Mouse (Mus musculus) liver, embryonic 16.5 days (tissue): ENCODE results near the gene Cdca5. TPM values are rescaled to one million over a fixed set of nuclear protein-coding genes. Genes with fewer than 3 reads are reported as not detected.

Experiments
- ATAC-seq: fragments of 200-750 bp; cut with Nextera tagmentation; 2 replicates; pipeline ENCODE4 v1.8.0; 2017; ENCODE audit warnings: low read depth, mild to moderate bottlenecking, moderate number of reproducible peaks, moderate library complexity
- H3K27ac ChIP-seq: fragments of 300-500 bp; sonication (generic); 2 replicates; pipeline ENCODE4 v1.5.1; 2014; ENCODE audit warnings: mild to moderate bottlenecking, low read length
- H3K27me3 ChIP-seq: fragments of 300-500 bp; sonication (generic); 2 replicates; pipeline ENCODE4 v1.6.1; 2014; ENCODE audit warnings: low read depth, low read length, mixed read lengths; ENCODE audit not compliant: control insufficient read depth, insufficient read depth
- H3K36me3 ChIP-seq: fragments of 300-500 bp; sonication (generic); 2 replicates; pipeline ENCODE4 v1.6.1; 2014; ENCODE audit warnings: mild to moderate bottlenecking; ENCODE audit not compliant: control insufficient read depth, insufficient read depth
- H3K4me1 ChIP-seq: fragments of 300-500 bp; sonication (generic); 2 replicates; pipeline ENCODE4 v1.6.1; 2014; ENCODE audit warnings: low read depth, low read length, mixed read lengths; ENCODE audit not compliant: control insufficient read depth
- H3K4me2 ChIP-seq: fragments of 300-500 bp; sonication (generic); 2 replicates; pipeline ENCODE4 v1.6.1; 2014; ENCODE audit warnings: low read depth, low read length, mixed read lengths
- H3K4me3 ChIP-seq: fragments of 300-500 bp; sonication (generic); 2 replicates; pipeline ENCODE4 v1.5.1; 2014; ENCODE audit warnings: low read depth, mild to moderate bottlenecking, low read length
- H3K9ac ChIP-seq: fragments of 300-500 bp; sonication (generic); 2 replicates; pipeline ENCODE4 v1.6.1; 2014; ENCODE audit warnings: low read depth, low read length
- H3K9me3 ChIP-seq: fragments of 300-500 bp; sonication (generic); replicated peaks from 2 replicates; pipeline ENCODE4 v1.6.1; 2016; ENCODE audit warnings: low read length; ENCODE audit not compliant: control insufficient read depth
- WGBS: fragments of 180-500 bp; shearing (Covaris S2); extraction: QIAGEN DNeasy Blood & Tissue Kit; methylation state at CpG from one replicate; pipeline ENCODE4 v1.1.7; 2014; ENCODE audit not compliant: insufficient replicate concordance; 5-methylcytosine and 5-hydroxymethylcytosine counted together
- polyA plus RNA-seq: library from polyadenylated mRNA; unstranded; fragments of >200 nt; fragmentation: Nextera tagmentation; extraction: Ambion mirVana; gene quantifications from 2 replicates; pipeline ENCODE4 v1.2.1, GENCODE M21; 2015

Cdca5 gene
- polyA plus RNA-seq, 1 experiment from 2014 or later: 28.9 TPM

DNA sequence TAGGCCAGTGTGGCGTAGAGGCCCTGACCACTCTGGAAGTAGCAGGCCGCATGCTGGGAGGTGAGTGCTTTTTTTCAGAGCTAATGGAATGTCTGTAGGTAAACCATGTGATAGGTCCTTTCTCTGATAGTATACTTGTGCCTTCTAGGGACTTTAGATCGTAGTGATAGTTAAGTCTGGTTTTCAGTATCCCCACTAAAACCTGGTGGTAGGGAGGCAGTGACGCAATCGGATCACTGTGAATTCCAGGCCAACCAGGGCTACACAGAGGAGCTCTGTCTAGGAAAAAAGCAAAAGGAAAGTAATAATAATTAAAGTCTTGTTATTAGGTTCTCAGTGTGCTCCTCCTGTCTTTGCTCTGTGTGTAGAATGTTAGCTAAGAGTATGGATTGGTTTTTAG lies 26.3 kb upstream of the Cdca5 start:
- ATAC-seq: no peak
- H3K4me3 ChIP-seq: peak overlapping the region; percentile 94
- peak overlapping the region; percentile 73 for H3K4me2 ChIP-seq
- no peaks in the 10 kb centered on the region for H3K27me3 ChIP-seq
- H3K9me3 ChIP-seq: no peaks in the 10 kb centered on the region
- WGBS: 22% methylated on average over 5 of the region's 5 CpGs
- H3K4me1 ChIP-seq: peaks cover 37% of the 10 kb centered on the region
- H3K36me3 ChIP-seq: peaks cover 29% of the 10 kb centered on the region
- peak overlapping the region; percentile 91 for H3K9ac ChIP-seq
- H3K27ac ChIP-seq: peak overlapping the region; percentile 83

DNA sequence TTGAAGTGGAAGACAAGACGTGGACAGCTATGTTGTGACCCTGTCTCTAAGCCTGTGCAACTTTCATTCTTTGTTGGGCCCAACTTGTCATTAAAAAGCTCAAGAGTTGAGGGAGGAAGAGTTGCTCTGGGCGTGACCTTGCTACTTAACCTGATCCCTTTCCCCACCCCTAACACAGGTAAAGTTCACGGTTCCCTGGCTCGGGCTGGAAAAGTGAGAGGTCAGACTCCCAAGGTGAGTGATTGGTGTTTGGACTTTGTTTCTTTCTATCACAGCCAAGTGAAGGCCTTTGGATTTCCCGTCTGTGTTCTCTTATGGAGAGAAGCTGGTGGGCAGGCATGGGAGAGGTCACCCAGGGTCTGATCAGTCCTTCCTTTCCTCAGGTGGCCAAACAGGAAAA lies 25.8 kb upstream of the Cdca5 start:
- 58% methylated on average over 5 of the region's 5 CpGs for WGBS
- H3K9ac ChIP-seq: peak overlapping the region; percentile 91

DNA sequence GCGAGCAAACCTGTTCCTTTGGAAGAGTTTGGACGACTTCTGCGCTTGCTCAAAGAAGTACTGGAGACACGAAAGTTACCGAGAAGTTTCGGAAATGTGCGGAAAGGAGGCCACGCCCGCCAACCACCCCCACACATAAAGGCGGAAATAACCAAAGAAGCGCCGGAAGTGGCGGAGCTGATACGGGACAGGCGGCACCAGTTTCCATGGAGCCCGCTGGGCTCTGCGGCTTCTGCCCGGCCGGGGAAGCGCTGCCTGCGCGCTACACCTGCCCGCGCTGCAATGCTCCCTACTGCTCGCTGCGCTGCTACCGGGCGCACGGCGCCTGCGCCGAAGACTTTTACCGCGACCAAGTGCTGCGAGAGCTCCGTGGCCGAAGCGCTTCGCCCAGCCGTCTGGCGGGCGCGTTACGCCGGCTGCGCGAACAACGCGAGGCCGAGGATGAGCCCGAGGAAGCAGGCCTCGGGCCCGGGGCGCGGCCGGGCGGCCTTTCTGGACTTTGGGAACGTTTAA lies 23.7 kb upstream of the Cdca5 start, which contains the start of gene Znhit2:
Gene Znhit2 (plus strand): TSS at position 172 of the 513 bp plus-strand sequence.
- no peaks in the 10 kb centered on the region for H3K9me3 ChIP-seq
- WGBS: under 1% methylated on average over 58 of the region's 58 CpGs
- peak within 1 kb of the TSS; percentile 99 for H3K4me2 ChIP-seq
- no peaks in the 10 kb centered on the region for H3K27me3 ChIP-seq
- H3K27ac ChIP-seq: peak within 1 kb of the TSS; percentile 97
- peak; percentile 72 for ATAC-seq
- peaks cover 11% of the 10 kb centered on the region for H3K36me3 ChIP-seq
- peak within 1 kb of the TSS; percentile 79 for H3K9ac ChIP-seq
- H3K4me3 ChIP-seq: peak within 1 kb of the TSS; percentile 79
- H3K4me1 ChIP-seq: peaks cover 35% of the 10 kb centered on the region

More for the DNA sequence above, 25.8 kb upstream of the Cdca5 start:
- ATAC-seq: no peak
- H3K36me3 ChIP-seq: peaks cover 25% of the 10 kb centered on the region
- H3K4me2 ChIP-seq: peak overlapping the region; percentile 73
- H3K27ac ChIP-seq: peak overlapping the region; percentile 83
- H3K4me3 ChIP-seq: peak overlapping the region; percentile 94
- no peaks in the 10 kb centered on the region for H3K9me3 ChIP-seq
- H3K4me1 ChIP-seq: peaks cover 37% of the 10 kb centered on the region
- H3K27me3 ChIP-seq: no peaks in the 10 kb centered on the region

DNA sequence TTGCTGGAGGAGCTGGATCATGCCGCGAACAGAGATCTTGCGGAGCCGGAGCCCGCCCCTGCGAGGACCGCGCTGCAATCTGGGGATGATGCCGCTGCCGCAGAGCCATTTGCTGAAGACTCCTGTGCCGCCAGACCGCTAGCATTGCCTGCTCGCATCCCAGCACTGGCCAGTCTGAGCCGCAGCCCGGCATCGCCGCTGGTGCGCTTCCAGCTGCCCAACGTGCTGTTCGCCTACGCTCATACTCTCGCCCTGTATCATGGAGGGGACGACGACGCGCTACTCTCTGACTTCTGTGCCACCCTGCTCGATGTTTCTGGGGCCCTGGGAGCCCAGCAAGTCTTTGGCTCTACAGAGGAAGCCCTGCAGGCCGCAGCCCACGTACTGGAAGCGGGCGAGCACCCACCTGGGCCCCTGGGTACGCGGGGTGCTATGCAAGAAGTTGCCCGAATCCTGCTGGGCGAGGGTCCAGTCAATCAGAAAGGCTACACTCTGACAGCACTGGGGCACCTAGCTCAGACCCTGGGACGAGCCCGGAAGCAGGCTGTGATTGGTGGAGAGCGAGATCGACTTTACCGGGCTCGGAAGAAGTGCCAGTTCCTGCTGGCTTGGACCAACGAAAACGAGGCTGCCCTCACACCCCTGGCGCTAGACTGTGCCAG lies 23.0 kb upstream of the Cdca5 start:
- H3K9me3 ChIP-seq: no peaks in the 10 kb centered on the region
- peak overlapping the region; percentile 79 for H3K4me3 ChIP-seq
- H3K27ac ChIP-seq: peak overlapping the region; percentile 97
- WGBS: under 1% methylated on average over 44 of the region's 44 CpGs
- peak overlapping the region; percentile 99 for H3K4me2 ChIP-seq
- peaks cover 35% of the 10 kb centered on the region for H3K4me1 ChIP-seq
- H3K9ac ChIP-seq: peak overlapping the region; percentile 79
- H3K27me3 ChIP-seq: no peaks in the 10 kb centered on the region
- H3K36me3 ChIP-seq: peaks cover 11% of the 10 kb centered on the region
- ATAC-seq: peak; percentile 6; the same call in 1 of the 2 replicates

DNA sequence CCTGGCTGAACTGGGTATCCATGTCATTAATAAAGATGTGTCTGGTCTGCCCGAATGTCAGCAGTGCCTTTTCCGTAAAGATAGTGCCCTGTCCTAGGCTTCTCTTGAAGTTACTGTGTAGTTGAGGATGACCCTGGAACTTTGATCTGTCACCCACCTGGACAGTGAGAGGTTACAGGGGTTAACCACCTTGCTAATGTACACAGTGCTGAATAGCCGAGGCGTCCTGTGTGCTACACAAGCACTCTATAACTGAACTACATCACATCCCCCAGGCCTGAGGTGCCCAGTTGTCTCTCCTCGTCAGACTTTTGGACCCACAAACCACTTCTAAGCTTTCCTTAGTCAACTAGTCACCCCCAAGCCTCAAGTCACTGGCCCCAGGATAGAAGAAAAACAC lies 22.4 kb upstream of the Cdca5 start:
- peaks cover 11% of the 10 kb centered on the region for H3K36me3 ChIP-seq
- ATAC-seq: peak; percentile 11; the same call in 1 of the 2 replicates
- WGBS: 42% methylated on average over 5 of the region's 5 CpGs
- peak overlapping the region; percentile 97 for H3K27ac ChIP-seq
- H3K4me2 ChIP-seq: peak overlapping the region; percentile 99
- peak overlapping the region; percentile 79 for H3K9ac ChIP-seq
- no peaks in the 10 kb centered on the region for H3K27me3 ChIP-seq
- H3K4me3 ChIP-seq: peak overlapping the region; percentile 79
- peaks cover 38% of the 10 kb centered on the region for H3K4me1 ChIP-seq
- no peaks in the 10 kb centered on the region for H3K9me3 ChIP-seq

DNA sequence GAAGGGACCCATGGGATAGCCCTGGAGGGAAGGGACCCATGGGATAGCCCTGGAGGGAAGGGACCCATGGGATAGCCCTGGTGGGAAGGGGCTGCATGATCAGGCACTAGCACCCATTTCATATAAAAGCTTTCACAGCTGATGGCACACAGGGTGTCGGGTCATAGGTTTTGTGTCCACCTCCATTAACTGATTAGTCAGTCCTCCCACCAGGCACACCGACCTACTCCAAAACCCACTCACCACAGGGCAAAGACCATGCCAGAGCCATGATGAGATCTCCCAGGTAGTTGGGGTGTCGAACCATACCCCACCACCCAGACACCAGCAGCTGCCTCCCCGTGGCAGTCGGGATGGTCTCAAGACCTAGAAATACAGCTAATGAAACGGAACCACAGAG lies 21.7 kb upstream of the Cdca5 start:
- H3K36me3 ChIP-seq: peaks cover 11% of the 10 kb centered on the region
- no peak overlapping the region for H3K9ac ChIP-seq
- peaks cover 43% of the 10 kb centered on the region for H3K4me1 ChIP-seq
- H3K27ac ChIP-seq: peak overlapping the region; percentile 97; the same call in 1 of the 2 replicates
- 84% methylated on average over 6 of the region's 6 CpGs for WGBS
- H3K9me3 ChIP-seq: no peaks in the 10 kb centered on the region
- no peak for ATAC-seq
- 0 out of 2 replicates have a peak overlapping the region, but pooled peaks have one; percentile 99 for H3K4me2 ChIP-seq
- no peaks in the 10 kb centered on the region for H3K27me3 ChIP-seq
- H3K4me3 ChIP-seq: no peak overlapping the region

DNA sequence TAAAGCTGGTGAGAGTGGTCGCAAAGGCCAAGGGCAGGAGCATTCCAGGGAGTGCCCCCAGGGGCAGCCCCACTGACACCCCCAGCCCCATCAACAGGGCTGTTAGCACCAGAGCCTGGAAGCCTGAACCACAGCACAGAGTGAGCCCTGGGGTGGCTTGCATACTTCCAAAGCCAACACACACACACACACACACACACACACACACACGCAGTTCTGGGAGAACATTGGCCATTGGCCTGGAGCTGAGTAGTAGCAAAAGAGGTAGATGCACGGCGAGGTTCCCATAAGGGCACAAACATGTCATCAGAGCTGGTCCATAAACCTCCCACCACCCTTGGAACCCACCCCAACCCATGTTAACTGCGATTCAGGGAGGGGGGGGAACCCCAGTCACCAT lies 18.2 kb upstream of the Cdca5 start:
- H3K27ac ChIP-seq: no peak overlapping the region; the same call in 1 of the 2 replicates
- peak overlapping the region; percentile 66 for H3K4me3 ChIP-seq
- no peaks in the 10 kb centered on the region for H3K9me3 ChIP-seq
- no peaks in the 10 kb centered on the region for H3K27me3 ChIP-seq
- H3K4me1 ChIP-seq: peaks cover 35% of the 10 kb centered on the region
- H3K9ac ChIP-seq: peak overlapping the region; percentile 75
- 43% methylated on average over 5 of the region's 5 CpGs for WGBS
- H3K4me2 ChIP-seq: peak overlapping the region; percentile 94
- H3K36me3 ChIP-seq: no peaks in the 10 kb centered on the region; the same call in 1 of the 2 replicates
- no peak for ATAC-seq

DNA sequence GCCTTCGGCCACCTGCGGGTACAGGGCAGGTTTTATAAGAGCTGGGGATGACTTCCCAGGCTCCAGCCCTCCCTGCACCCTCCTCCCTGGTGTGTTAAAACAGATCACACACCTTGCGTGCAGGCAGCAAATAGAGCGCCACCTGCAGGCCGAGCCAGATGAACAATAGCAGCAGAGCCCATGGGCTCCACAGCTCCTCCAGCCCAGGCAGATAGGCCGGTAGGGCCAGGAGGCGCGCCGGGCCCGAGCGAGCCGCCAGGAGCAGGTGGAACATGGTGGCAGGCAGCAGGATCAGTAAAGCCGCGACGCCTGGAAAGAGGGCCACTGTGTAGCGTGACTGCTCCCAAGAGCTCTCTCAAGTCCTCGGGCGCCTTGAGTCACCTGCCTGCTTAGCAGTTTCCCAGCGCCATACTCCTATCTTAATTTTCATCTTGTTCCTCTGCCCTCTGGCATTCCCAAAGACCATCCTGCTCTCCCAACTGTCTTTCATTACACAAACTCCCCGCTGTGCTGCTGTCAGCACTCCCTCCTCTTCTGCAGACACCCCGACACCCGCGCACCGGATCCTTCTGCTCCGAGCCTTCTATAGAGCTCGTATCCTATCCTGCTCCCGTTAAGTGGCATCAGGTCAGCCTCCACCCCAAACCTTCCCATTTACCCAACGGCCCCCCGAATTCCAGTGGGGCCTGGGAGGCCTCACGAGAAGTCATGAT lies 17.6 kb upstream of the Cdca5 start:
- WGBS: under 1% methylated on average over 30 of the region's 30 CpGs

More for the DNA sequence above, 17.6 kb upstream of the Cdca5 start:
- ATAC-seq: peak; percentile 64
- Histone ChIP-seq H3K4me3 (peak overlapping the region; percentile 66), H3K4me2 (peak overlapping the region; percentile 94), H3K4me1 (peaks cover 30% of the 10 kb centered on the region), H3K9me3 (no peaks in the 10 kb centered on the region), H3K27ac (peak overlapping the region; percentile 70), H3K9ac (peak overlapping the region; percentile 75), H3K36me3 (no peaks in the 10 kb centered on the region; the same call in 1 of the 2 replicates), H3K27me3 (no peaks in the 10 kb centered on the region)
